Mouse (Mus musculus) ES-E14 (cell line): ENCODE results near the gene Slc15a4. TPM values are rescaled to one million over a fixed set of nuclear protein-coding genes. Genes with fewer than 3 reads are reported as not detected.

Experiments
- DNase-seq: peaks from one replicate; pipeline ENCODE4 v3.0.0-alpha.2; 2013; ENCODE audit warnings: low read depth, low spot score
- H3K27ac ChIP-seq: 2 replicates; pipeline ENCODE4 v1.5.1; 2012; ENCODE audit warnings: low read depth, mild to moderate bottlenecking, low read length, moderate library complexity, mixed read lengths; ENCODE audit not compliant: poor library complexity, insufficient read depth, severe bottlenecking
- H3K36me3 ChIP-seq: 2 replicates; pipeline ENCODE4 v1.6.1; 2012; ENCODE audit warnings: mild to moderate bottlenecking, low read length, moderate library complexity, mixed read lengths; ENCODE audit not compliant: control insufficient read depth, poor library complexity, insufficient read depth, severe bottlenecking
- H3K4me1 ChIP-seq, 2 experiments: fragments of 150-350 bp in 1 of 2; sonication (generic) in 1 of 2; 2 replicates each; pipeline ENCODE4 v1.6.1; 2012; ENCODE audit warnings: low read length in 2 of 2, mild to moderate bottlenecking in 1 of 2, mixed read lengths in 1 of 2; ENCODE audit not compliant: control insufficient read depth in 2 of 2, insufficient read depth in 2 of 2, poor library complexity in 1 of 2
- H3K4me3 ChIP-seq, 2 experiments: fragments of 150-350 bp in 1 of 2; sonication (generic) in 1 of 2; 2 replicates each; pipeline ENCODE4 v1.5.1; 2012; ENCODE audit warnings: low read length in 2 of 2, low read depth in 1 of 2, mild to moderate bottlenecking in 1 of 2, mixed read lengths in 1 of 2; ENCODE audit not compliant: insufficient read depth in 1 of 2, poor library complexity in 1 of 2, severe bottlenecking in 1 of 2
- H3K9ac ChIP-seq: 2 replicates; pipeline ENCODE4 v1.6.1; 2012; ENCODE audit warnings: low read depth, mild to moderate bottlenecking, low read length, mixed read lengths; ENCODE audit not compliant: poor library complexity, insufficient read depth, severe bottlenecking
- H3K9me3 ChIP-seq: fragments of 150-350 bp; sonication (generic); 2 replicates; pipeline ENCODE4 v1.6.1; 2012; ENCODE audit warnings: low read depth, mild to moderate bottlenecking, low read length; ENCODE audit not compliant: control insufficient read depth, insufficient read depth
- CHD2 ChIP-seq: IDR thresholded peaks from 2 replicates; pipeline ENCODE4 v1.6.1; 2014; ENCODE audit warnings: mild to moderate bottlenecking, low read depth, low read length, inconsistent platforms
- HCFC1 ChIP-seq: IDR thresholded peaks from 2 replicates; pipeline ENCODE4 v1.6.1; 2012; ENCODE audit warnings: low read length, inconsistent platforms, borderline replicate concordance; ENCODE audit not compliant: insufficient read depth
- MAFK ChIP-seq: IDR thresholded peaks from 2 replicates; pipeline ENCODE4 v1.6.1; 2014; ENCODE audit warnings: mild to moderate bottlenecking, low read depth, low read length, inconsistent platforms; ENCODE audit not compliant: insufficient read depth
- ZC3H11A ChIP-seq: IDR thresholded peaks from 2 replicates; pipeline ENCODE4 v1.6.1; 2012; ENCODE audit warnings: low read depth, mild to moderate bottlenecking, inconsistent platforms, low read length, borderline replicate concordance
- ZNF384 ChIP-seq: IDR thresholded peaks from 2 replicates; pipeline ENCODE4 v1.6.1; 2012; ENCODE audit warnings: low read depth, low read length, inconsistent platforms
- in situ Hi-C, 2 experiments: fragments of 600-800 bp; cut with MboI; formaldehyde crosslinking; loops; one replicate each; pipeline ENCODE4 v1.15.1; 2025; ENCODE audit warnings: low sequenced_read_pairs in 2 of 2, inconsistent platforms in 1 of 2; ENCODE audit not compliant: unreplicated experiment in 2 of 2
- total RNA-seq: library from RNA; depleted of rRNA; stranded (reverse); fragments of 300-350 nt; gene quantifications from 2 replicates; pipeline ENCODE4 v1.2.3, GENCODE M21; 2012

Slc15a4 gene
- total RNA-seq, 1 experiment: 50.6 TPM

- Histone ChIP-seq H3K4me3 (peak overlapping the region; percentile 81 to 97), H3K4me1 (peaks cover 5 to 30% of the 10 kb centered on the region in 2 experiments), H3K9me3 (no peaks in the 10 kb centered on the region), H3K36me3 (no peaks in the 10 kb centered on the region), H3K27ac (no peak overlapping the region), H3K9ac (peak overlapping the region; percentile 82; the same call in 1 of the 2 replicates)
- no peak for DNase-seq
- TF ChIP-seq ZC3H11A (no peak), ZNF384 (no peak), CHD2 (no peak)
- in situ Hi-C loops: no loop called here
These were observed 491 bp upstream of the Slc15a4 start for GRCm38 (mm10) chr5:127633188-127633587.

GRCm38 (mm10) chr5:127631671-127632070, 1.0 kb downstream of the Slc15a4 start:
- no peak for TF ChIP-seq ZNF384
- TF ChIP-seq ZC3H11A: no peak
- no peak for TF ChIP-seq CHD2
- TF ChIP-seq MAFK: no peak
- no peak for TF ChIP-seq HCFC1
- Histone ChIP-seq H3K9me3 (no peaks in the 10 kb centered on the region), H3K4me3 (peak overlapping the region; percentile 81 to 97), H3K9ac (peak overlapping the region; percentile 9; the same call in 1 of the 2 replicates), H3K36me3 (no peaks in the 10 kb centered on the region), H3K27ac (no peak overlapping the region), H3K4me1 (peaks cover 2 to 17% of the 10 kb centered on the region in 2 experiments; a peak in 3 of 4 replicates)
- in situ Hi-C loops: no loop called here
- no peak for DNase-seq

GRCm38 (mm10) chr5:127627242-127627641, 5.5 kb downstream of the Slc15a4 start:
- no peak for DNase-seq
- Histone ChIP-seq H3K9ac (no peak overlapping the region), H3K27ac (no peak overlapping the region), H3K9me3 (no peaks in the 10 kb centered on the region), H3K4me3 (no peak overlapping the region), H3K4me1 (peaks cover 2 to 7% of the 10 kb centered on the region in 2 experiments; a peak in 2 of 4 replicates), H3K36me3 (no peaks in the 10 kb centered on the region)
- in situ Hi-C loops: no loop called here
- TF ChIP-seq ZC3H11A (no peak), HCFC1 (no peak), MAFK (no peak), ZNF384 (no peak), CHD2 (no peak)

GRCm38 (mm10) chr5:127624427-127625213, 8.1 kb downstream of the Slc15a4 start:
- in situ Hi-C loops: no loop called here
- Histone ChIP-seq H3K36me3 (no peaks in the 10 kb centered on the region), H3K4me3 (no peak overlapping the region), H3K9me3 (no peaks in the 10 kb centered on the region), H3K27ac (no peak overlapping the region), H3K9ac (no peak overlapping the region), H3K4me1 (peaks cover 0 to 11% of the 10 kb centered on the region in 2 experiments; a peak in 1 of 4 replicates)
- no peak for DNase-seq
- TF ChIP-seq ZNF384: no peak
- no peak for TF ChIP-seq HCFC1
- no peak for TF ChIP-seq ZC3H11A
- no peak for TF ChIP-seq MAFK
- TF ChIP-seq CHD2: no peak

- H3K27ac ChIP-seq: no peak overlapping the region
- DNase-seq: no peak
- peaks cover 0 to 13% of the 10 kb centered on the region in 2 experiments; a peak in 1 of 4 replicates for H3K4me1 ChIP-seq
- H3K4me3 ChIP-seq: peak overlapping the region in 1 of 2 experiments; percentile 24; a peak in 2 of 4 replicates
- no peaks in the 10 kb centered on the region for H3K36me3 ChIP-seq
- no peaks in the 10 kb centered on the region for H3K9me3 ChIP-seq
- H3K9ac ChIP-seq: no peak overlapping the region
- TF ChIP-seq CHD2 (no peak), ZNF384 (no peak), ZC3H11A (no peak), MAFK (no peak)
- in situ Hi-C loops: no loop called here
These were observed 11.6 kb downstream of the Slc15a4 start for GRCm38 (mm10) chr5:127621108-127621507.
